Mouse (Mus musculus) gastrocnemius, adult 8-10 months (tissue): ENCODE measurements around the gene Crtac1. TPM values are rescaled to one million over a fixed set of nuclear protein-coding genes. Genes with fewer than 3 reads are reported as not detected.

Source experiments
- DNase-seq, 2 experiments: peaks; one replicate each; pipeline ENCODE4 v3.0.0; 2022; ENCODE audit warnings: low spot score in 2 of 2
- total RNA-seq, 4 experiments: library from RNA; stranded (reverse); gene quantifications; 2 replicates each; pipeline ENCODE4 v1.2.4; 2022

The Crtac1 gene
- total RNA-seq, 4 experiments from 2014 or later = 0.10 to 0.97 (median 0.27) TPM; not detected in 1

DNA sequence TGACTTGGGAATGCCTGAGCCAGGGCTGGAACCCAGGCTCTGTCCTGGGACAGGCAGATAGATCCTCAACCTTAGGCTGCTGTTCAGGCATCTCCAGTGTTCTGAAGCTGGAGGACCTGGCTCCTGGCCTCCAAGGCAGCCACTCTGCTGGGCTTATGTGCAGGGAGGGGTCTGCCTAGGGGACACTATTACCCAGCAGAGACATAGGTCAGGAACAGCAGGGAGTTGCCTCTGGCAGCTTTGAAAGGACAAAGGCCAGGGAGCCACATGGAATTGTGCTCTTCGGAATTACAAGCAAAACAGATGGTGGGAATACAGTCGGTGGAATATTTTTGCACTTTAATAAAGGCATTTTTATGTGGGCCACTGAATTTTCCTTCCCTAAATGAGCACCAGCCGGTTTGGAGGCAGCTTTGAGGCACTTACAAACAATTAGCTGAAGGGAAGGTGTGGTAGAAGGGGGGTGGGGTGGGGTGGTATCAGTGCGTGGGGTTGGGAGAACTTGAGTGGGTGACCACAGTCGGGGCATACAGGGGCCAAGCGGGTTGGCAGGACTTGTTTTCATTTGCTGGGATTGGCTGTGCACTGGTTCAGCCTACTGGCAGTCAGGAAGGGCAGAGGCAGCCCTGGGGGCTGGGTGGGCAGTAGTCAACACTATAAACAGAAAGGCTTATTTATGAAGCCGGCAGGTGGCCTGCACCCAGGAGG, 140.5 kb downstream of the Crtac1 start:
- DNase-seq = no peak

GRCm38 (mm10) chr19:42288361-42288760, 143.2 kb downstream of the Crtac1 start:
- DNase-seq = peak; percentile 12 to 44

DNA sequence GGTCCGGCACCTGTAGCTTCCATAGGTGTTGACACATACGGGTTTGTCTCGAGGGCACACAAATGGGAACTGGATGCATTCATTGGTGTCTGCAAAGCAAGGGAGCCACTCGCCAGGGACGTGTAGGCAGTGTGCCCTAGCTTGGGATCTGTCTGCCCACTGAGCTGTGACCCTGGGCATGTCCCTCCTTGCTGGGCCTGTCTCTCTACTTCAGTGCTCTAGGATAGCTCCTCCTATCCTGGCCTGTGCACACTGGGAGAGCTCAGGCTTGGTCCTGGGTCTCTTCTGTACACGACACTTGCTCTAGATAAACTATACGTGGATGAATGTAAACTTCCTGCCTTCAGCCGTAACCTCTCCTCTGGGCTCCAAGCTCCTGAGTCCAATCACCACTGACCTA, 147.4 kb downstream of the Crtac1 start:
- no peak for DNase-seq

- no peak for DNase-seq
Measured at GRCm38 (mm10) chr19:42279611-42280010, 152.0 kb downstream of the Crtac1 start.

DNA sequence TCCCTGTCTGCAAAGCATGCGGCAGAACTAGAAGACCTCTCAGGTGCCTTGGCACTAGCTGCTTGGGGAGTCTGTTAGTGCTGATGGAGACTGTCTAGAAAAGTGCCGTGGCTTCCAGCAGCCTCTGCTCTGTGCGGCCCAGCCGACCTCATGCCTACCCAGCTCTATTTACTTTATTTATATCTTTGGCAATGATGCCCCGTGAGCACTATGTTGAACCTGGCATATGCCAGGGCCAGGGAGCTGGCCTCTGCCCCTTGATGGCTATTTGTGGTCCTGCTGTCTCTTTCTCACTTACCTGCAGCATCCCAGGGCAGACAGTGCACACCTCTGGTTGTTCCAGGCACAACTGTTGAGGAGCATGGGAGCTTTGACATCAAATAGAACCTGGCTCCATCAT, 153.1 kb downstream of the Crtac1 start:
- DNase-seq = peak; percentile 16 to 61

DNA sequence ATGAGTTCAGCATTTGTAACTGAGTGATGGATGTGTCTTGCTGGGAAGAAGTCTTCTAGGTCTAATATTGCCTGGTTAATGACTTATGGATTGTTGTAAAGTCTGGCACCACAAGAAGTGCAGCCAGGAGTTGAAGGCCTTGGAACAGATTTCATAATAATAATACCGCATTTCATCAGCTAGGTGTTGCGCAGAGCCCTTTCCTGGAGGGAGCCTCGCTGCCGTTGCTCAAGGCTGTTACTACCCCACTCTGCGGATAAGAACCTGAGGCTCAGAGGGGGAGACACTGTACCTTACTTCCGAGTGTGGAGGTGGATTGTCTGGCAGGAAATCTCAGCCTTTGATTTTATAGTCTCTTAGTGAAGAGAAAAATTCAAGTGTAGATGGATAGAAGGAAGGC, 154.3 kb downstream of the Crtac1 start:
- DNase-seq = no peak

- peak; percentile 65 to 69 for DNase-seq
Measured at GRCm38 (mm10) chr19:42272003-42272963, 159.3 kb downstream of the Crtac1 start.

GRCm38 (mm10) chr19:42271182-42271581, 160.4 kb downstream of the Crtac1 start:
- DNase-seq = no peak

- DNase-seq = no peak
Measured at GRCm38 (mm10) chr19:42270119-42270518, 161.5 kb downstream of the Crtac1 start.

GRCm38 (mm10) chr19:42268337-42268736, 163.2 kb downstream of the Crtac1 start:
- no peak for DNase-seq

GRCm38 (mm10) chr19:42263524-42263923, 168.1 kb downstream of the Crtac1 start:
- no peak for DNase-seq

- no peak for DNase-seq
Measured at GRCm38 (mm10) chr19:42260486-42260885, 171.1 kb downstream of the Crtac1 start.

GRCm38 (mm10) chr19:42258596-42258995, 173.0 kb downstream of the Crtac1 start:
- DNase-seq = no peak

DNA sequence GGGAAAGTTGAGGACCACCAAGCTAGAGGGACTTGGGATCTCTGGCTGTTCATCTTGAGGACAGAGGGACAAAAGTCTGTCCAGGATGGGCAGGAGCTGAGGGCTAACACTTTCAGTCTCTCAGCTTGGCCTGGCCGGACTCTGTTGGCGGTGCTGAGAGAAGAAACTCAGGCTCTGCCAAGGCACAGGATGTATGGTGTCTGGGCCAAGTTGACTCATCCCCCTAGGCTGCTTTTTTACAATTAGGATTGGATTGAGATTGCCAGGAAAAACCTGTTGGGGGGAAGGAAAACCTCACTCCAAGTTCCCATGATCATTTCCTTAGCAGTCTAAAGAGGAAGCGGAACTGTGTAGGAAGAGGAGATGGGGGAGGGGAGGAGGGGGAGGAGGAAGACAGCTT, 173.6 kb downstream of the Crtac1 start:
- DNase-seq = no peak

DNA sequence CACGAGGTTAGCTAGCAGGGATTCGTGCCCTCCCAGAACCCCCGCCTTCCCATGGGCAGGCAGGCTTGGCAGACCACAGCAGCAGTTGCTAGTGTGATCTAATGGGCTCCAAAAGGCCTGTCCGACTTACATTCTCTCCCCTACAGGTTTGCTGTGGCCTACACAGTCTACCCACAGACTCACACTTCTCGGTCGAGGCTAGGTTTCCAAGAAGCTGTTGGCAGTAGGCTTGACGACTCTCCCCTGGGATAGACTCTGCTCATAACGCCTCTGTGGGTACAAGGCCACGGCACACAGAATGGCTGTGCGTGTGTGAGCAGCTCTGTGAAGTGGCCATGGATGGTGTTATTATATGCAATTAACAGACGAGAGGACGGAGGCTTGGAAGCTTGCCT, 174.3 kb downstream of the Crtac1 start:
- no peak for DNase-seq

- DNase-seq = no peak
Measured at GRCm38 (mm10) chr19:42256611-42257240, 174.9 kb downstream of the Crtac1 start.

DNA sequence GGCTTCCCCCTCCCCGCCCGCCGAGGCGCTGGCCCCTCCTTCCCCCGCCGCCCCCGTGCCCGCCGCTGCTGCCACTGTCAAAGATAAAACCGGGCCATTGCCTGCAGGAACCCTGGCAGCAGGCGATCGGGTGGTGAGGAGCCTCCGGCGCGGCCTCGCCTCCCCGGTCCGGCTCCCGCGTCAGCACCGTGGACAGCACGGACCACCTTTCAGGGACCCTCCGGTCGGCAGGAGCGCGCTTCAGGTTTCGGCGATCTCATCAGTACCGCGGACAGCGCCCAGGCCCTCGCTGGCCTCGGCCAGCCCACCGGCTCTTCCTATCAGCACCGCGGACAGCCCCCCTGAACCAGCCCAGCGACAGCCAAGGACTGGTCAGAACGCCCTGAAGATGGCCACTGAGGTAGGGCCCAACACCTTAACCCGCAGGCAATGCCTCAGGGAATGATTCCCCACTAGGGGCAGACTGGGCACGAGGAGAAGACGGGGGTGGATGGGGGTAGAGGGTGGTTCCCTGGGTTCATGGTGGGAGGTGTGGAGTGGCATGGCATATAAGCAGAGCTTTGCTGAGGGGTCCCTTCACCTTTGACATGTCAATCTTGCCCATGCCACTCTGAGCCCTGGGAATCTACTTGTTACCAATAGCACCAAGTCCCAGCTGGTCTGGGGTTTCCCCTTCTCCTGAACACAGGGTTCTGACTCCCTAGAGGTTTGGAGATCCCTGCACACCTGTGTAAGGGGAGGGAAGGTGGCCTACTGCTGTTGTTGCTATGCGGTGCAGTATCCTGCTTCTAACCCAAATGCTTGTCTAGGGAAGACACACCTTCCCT, 175.6 kb downstream of the Crtac1 start:
- peak; percentile 29 to 47 for DNase-seq

DNA sequence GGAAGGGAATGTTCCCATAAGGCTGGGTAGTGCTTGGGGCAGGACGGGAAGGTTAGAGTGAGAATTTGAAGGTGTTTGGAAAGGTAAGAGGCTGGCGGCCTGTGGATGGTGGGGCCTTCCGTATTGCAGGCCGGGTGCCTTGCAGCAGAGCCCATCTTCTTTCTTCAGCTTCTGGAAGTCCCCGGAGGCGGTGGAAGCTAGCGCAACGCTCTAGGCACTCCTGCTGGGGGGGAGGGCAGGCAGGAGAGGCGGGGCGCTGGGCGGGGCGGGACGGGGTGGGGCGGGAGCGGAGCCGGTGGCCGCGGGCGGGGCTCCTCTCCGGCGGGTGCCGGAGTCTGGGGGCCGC, 176.2 kb downstream of the Crtac1 start:
- DNase-seq = no peak

- no peak for DNase-seq
Measured at GRCm38 (mm10) chr19:42249976-42250914, 181.3 kb downstream of the Crtac1 start.

- no peak for DNase-seq
Measured at GRCm38 (mm10) chr19:42247519-42247918, 184.1 kb downstream of the Crtac1 start, which contains the start of gene Golga7b. Golga7b (plus strand) TSS chr19:42247574.
